In the genomic region with DNA sequence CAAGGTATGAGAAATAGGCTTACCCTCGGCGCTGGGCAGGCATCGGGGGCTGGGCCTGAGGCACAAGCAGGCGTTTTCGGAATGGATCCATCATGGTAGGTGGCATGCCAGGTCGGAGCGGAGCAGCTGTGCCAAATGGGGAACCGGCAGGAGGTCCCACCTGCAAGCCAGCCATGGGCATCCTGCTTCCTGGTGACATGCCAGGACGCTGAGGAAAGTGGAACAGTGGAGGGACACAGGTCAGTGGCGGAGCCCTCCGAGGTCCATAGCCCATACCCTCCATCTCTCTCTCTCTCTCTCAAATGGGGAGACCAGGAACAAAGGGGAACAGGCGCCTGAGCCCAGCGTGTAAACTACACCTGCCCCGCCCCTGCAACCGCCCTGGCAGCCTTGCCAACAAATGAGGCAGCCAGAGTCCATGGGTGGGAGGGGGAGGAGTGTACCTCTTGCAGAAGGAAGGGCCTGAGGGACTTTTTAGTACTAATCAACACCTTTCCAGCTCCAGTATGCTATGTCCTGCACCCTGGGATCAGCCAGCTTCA, we compare ENCODE assay signal across 9 mouse cellular contexts. TPM values are rescaled to one million over a fixed set of nuclear protein-coding genes. Genes with fewer than 3 reads are reported as not detected.
A peak's percentile ranks its signal among the peaks of the same experiment; 100 is the strongest.
DNase-seq lines count a peak whose midpoint lies in the region; ATAC-seq and TF ChIP-seq lines count a peak whose summit lies in the region.
"Had no signal": no experiment of that assay in that cellular context is flagged by ENCODE, and none has a peak within 500 bp of the region (broad histone marks: within the 10 kb centered on the region; RNA-seq: fewer than 3 reads in every experiment).

No protein-coding gene starts in this region.

- DNase-seq in gastrocnemius, adult 2 months: peak; percentile 70
- no peak for DNase-seq in gastrocnemius, postnatal 10 days
- peak; percentile 80 for DNase-seq in adrenal gland, adult 2 months
- peak; percentile 50 for DNase-seq in hindbrain, postnatal 0 days (ENCODE audit: low spot score)
- DNase-seq in lung, postnatal 10 days: peak; percentile 62
- no peak for DNase-seq in spleen, adult 18-20 months

- peaks cover 49% of the 10 kb centered on the region for H3K36me3 ChIP-seq in embryonic facial prominence, embryonic 15.5 days
- H3K36me3 ChIP-seq in hindbrain, postnatal 0 days (ENCODE audit: insufficient read depth, low read length): peaks cover 42% of the 10 kb centered on the region

- no peaks in the 10 kb centered on the region for H3K27me3 ChIP-seq in embryonic facial prominence, embryonic 15.5 days
- no peaks in the 10 kb centered on the region for H3K27me3 ChIP-seq in hindbrain, postnatal 0 days (ENCODE audit: insufficient read depth, low read length)

- 70% methylated on average over 15 of the region's 15 CpGs for WGBS in embryonic facial prominence, embryonic 15.5 days
- WGBS in hindbrain, postnatal 0 days: 50% methylated on average over 15 of the region's 15 CpGs

- H3K27ac ChIP-seq in gastrocnemius, adult 2 months: peak overlapping the region; percentile 99
- peak overlapping the region; percentile 89 for H3K27ac ChIP-seq in embryonic facial prominence, embryonic 15.5 days (replicated peaks)
- peak overlapping the region; percentile 76 for H3K27ac ChIP-seq in hindbrain, postnatal 0 days
- H3K27ac ChIP-seq: liver, embryonic 14.5 days had no signal

- peaks cover 42% of the 10 kb centered on the region for H3K4me1 ChIP-seq in embryonic facial prominence, embryonic 15.5 days
- peaks cover 30% of the 10 kb centered on the region for H3K4me1 ChIP-seq in hindbrain, postnatal 0 days (ENCODE audit: insufficient read depth, low read length)

- H3K9ac ChIP-seq in embryonic facial prominence, embryonic 15.5 days: no peak overlapping the region
- H3K9ac ChIP-seq in hindbrain, postnatal 0 days (replicated peaks; ENCODE audit: low read length): peak overlapping the region; percentile 33; the same call in 1 of the 2 replicates
- H3K9ac ChIP-seq: liver, embryonic 14.5 days had no signal

- peak overlapping the region; percentile 44 for H3K4me2 ChIP-seq in embryonic facial prominence, embryonic 15.5 days (replicated peaks)
- peak overlapping the region; percentile 33; the same call in 1 of the 2 replicates for H3K4me2 ChIP-seq in hindbrain, postnatal 0 days (ENCODE audit: low read depth, low read length)

- peak overlapping the region; percentile 61 for H3K4me3 ChIP-seq in gastrocnemius, adult 2 months
- peak overlapping the region; percentile 29 for H3K4me3 ChIP-seq in embryonic facial prominence, embryonic 15.5 days (replicated peaks)
- 0 out of 2 replicates have a peak overlapping the region, but pooled peaks have one; percentile 2 for H3K4me3 ChIP-seq in hindbrain, postnatal 0 days (ENCODE audit: low read length)

- no peaks in the 10 kb centered on the region for H3K9me3 ChIP-seq in embryonic facial prominence, embryonic 15.5 days (replicated peaks)
- no peaks in the 10 kb centered on the region for H3K9me3 ChIP-seq in hindbrain, postnatal 0 days (ENCODE audit: low read length)

- intact Hi-C loops in gastrocnemius, adult 2 months (cut with DNase I): no loop called here

- TF ChIP-seq CTCF in gastrocnemius, adult 2 months (IDR thresholded peaks at IDR 0.05): no peak
- no peak for TF ChIP-seq CTCF in hindbrain, postnatal 0 days (IDR thresholded peaks at IDR 0.05; ENCODE audit: low read depth)

- ATAC-seq in embryonic facial prominence, embryonic 15.5 days (ENCODE audit: insufficient number of reproducible peaks, low FRiP score, low TSS enrichment, low read depth): peak; percentile 51
- peak; percentile 37 for ATAC-seq in hindbrain, postnatal 0 days
- ATAC-seq in monocyte, adult 5-6 weeks (replicated peaks; ENCODE audit: insufficient number of reproducible peaks, low FRiP score, low TSS enrichment, poor library complexity, severe bottlenecking): no peak

RNA-seq across cellular contexts. Expression of gene Smarcd2, which starts 5.4 kb away (rescaled TPM):
- total RNA-seq in gastrocnemius, adult 2 months (2021): 10 to 100 TPM; 10.8 to 12.8 TPM
- total RNA-seq in gastrocnemius, postnatal 10 days (2021): 10 to 100 TPM; 23.6 to 27.3 TPM
- 10 to 100 TPM; 64.5 to 80.6 TPM for total RNA-seq in adrenal gland, adult 2 months (2021)
- 112 and 121 TPM in 2 replicates for polyA plus RNA-seq in adrenal gland, adult 2 months (2012; rRNA removed)
- 120 TPM in 2 replicates for polyA plus RNA-seq in embryonic facial prominence, embryonic 15.5 days (2015; fragmentation: Nextera tagmentation; extraction: Ambion mirVana)
- total RNA-seq in hindbrain, postnatal 0 days (2014; rRNA removed): 26.8 and 34.1 TPM in 2 replicates
- 10.4 and 12.3 TPM in 2 replicates for polyA plus RNA-seq in hindbrain, postnatal 0 days (2015; fragmentation: Nextera tagmentation; extraction: Ambion mirVana)
- total RNA-seq in monocyte, adult 5-6 weeks (2017): 131 to 175 TPM (median 165 TPM) in 3 replicates

RNA-seq across cellular contexts. Expression of gene Tcam1, which starts 9.1 kb away (rescaled TPM):
- total RNA-seq in gastrocnemius, adult 2 months (2021): under 1 TPM; 0.08 TPM
- under 1 TPM; 0.09 to 0.21 TPM for total RNA-seq in gastrocnemius, postnatal 10 days (2021)
- under 1 TPM; 0.10 to 0.26 TPM for total RNA-seq in adrenal gland, adult 2 months (2021)
- not detected in 2 replicates for polyA plus RNA-seq in adrenal gland, adult 2 months (2012; rRNA removed)
- polyA plus RNA-seq in embryonic facial prominence, embryonic 15.5 days (2015; fragmentation: Nextera tagmentation; extraction: Ambion mirVana): 0.46 and 0.71 TPM in 2 replicates
- 0.05 and 1.3 TPM in 2 replicates for total RNA-seq in hindbrain, postnatal 0 days (2014; rRNA removed)
- 0.19 and 0.23 TPM in 2 replicates for polyA plus RNA-seq in hindbrain, postnatal 0 days (2015; fragmentation: Nextera tagmentation; extraction: Ambion mirVana)
- total RNA-seq in monocyte, adult 5-6 weeks (2017): not detected in 3 replicates

RNA-seq across cellular contexts. Expression of gene Psmc5, which starts 11.4 kb away (rescaled TPM):
- 100 to 1,000 TPM; 121 to 132 TPM for total RNA-seq in gastrocnemius, adult 2 months (2021)
- 100 to 1,000 TPM; 134 to 152 TPM for total RNA-seq in gastrocnemius, postnatal 10 days (2021)
- total RNA-seq in adrenal gland, adult 2 months (2021): 100 to 1,000 TPM; 138 to 164 TPM
- polyA plus RNA-seq in adrenal gland, adult 2 months (2012; rRNA removed): 12.4 and 12.9 TPM in 2 replicates
- polyA plus RNA-seq in embryonic facial prominence, embryonic 15.5 days (2015; fragmentation: Nextera tagmentation; extraction: Ambion mirVana): 279 and 291 TPM in 2 replicates
- 55.4 and 58.9 TPM in 2 replicates for total RNA-seq in hindbrain, postnatal 0 days (2014; rRNA removed)
- 305 and 308 TPM in 2 replicates for polyA plus RNA-seq in hindbrain, postnatal 0 days (2015; fragmentation: Nextera tagmentation; extraction: Ambion mirVana)
- 75.9 to 107 TPM (median 106 TPM) in 3 replicates for total RNA-seq in monocyte, adult 5-6 weeks (2017)

RNA-seq across cellular contexts. Expression of gene Ftsj3, which starts 11.5 kb away (rescaled TPM):
- total RNA-seq in gastrocnemius, adult 2 months (2021): 10 to 100 TPM; 21.9 to 22.3 TPM
- total RNA-seq in gastrocnemius, postnatal 10 days (2021): 10 to 100 TPM; 27.4 to 32.8 TPM
- 10 to 100 TPM; 49.8 to 53.1 TPM for total RNA-seq in adrenal gland, adult 2 months (2021)
- polyA plus RNA-seq in adrenal gland, adult 2 months (2012; rRNA removed): 16.2 and 22.5 TPM in 2 replicates
- 53.7 and 54.7 TPM in 2 replicates for polyA plus RNA-seq in embryonic facial prominence, embryonic 15.5 days (2015; fragmentation: Nextera tagmentation; extraction: Ambion mirVana)
- 24.4 and 55.6 TPM in 2 replicates for total RNA-seq in hindbrain, postnatal 0 days (2014; rRNA removed)
- 28.5 and 29.4 TPM in 2 replicates for polyA plus RNA-seq in hindbrain, postnatal 0 days (2015; fragmentation: Nextera tagmentation; extraction: Ambion mirVana)
- 77.3 to 82.1 TPM (median 79.9 TPM) in 3 replicates for total RNA-seq in monocyte, adult 5-6 weeks (2017)

RNA-seq across cellular contexts. Expression of gene Gh, which starts 34.3 kb away (rescaled TPM):
- not detected for total RNA-seq in gastrocnemius, adult 2 months (2021)
- total RNA-seq in gastrocnemius, postnatal 10 days (2021): not detected
- not detected for total RNA-seq in adrenal gland, adult 2 months (2021)
- not detected in 2 replicates for polyA plus RNA-seq in adrenal gland, adult 2 months (2012; rRNA removed)
- not detected in 2 replicates for polyA plus RNA-seq in embryonic facial prominence, embryonic 15.5 days (2015; fragmentation: Nextera tagmentation; extraction: Ambion mirVana)
- not detected in 2 replicates for total RNA-seq in hindbrain, postnatal 0 days (2014; rRNA removed)
- not detected in 2 replicates for polyA plus RNA-seq in hindbrain, postnatal 0 days (2015; fragmentation: Nextera tagmentation; extraction: Ambion mirVana)
- 1.5 TPM in 1 of 3 replicates, not detected in the others for total RNA-seq in monocyte, adult 5-6 weeks (2017)
- polyA plus RNA-seq: liver, embryonic 14.5 days had no signal

Comparison
In these comparisons a context has a peak if more than half of its experiments do, and no peak if none do; other contexts are left out.
1. DNase-seq: peak in gastrocnemius, adult 2 months (single experiment), adrenal gland, adult 2 months (single experiment), hindbrain, postnatal 0 days (single experiment) and lung, postnatal 10 days (single experiment); none in gastrocnemius, postnatal 10 days (single experiment) and spleen, adult 18-20 months (0 of 2).
2. H3K4me3 ChIP-seq: peak in every context shown above with its lines; median percentile 61 in gastrocnemius, adult 2 months; 29 in embryonic facial prominence, embryonic 15.5 days; 2 in hindbrain, postnatal 0 days.
3. Peak in every context shown above with its lines, with median percentiles within 50 percentile points of each other: H3K27ac ChIP-seq.